Mouse (Mus musculus) MEL (cell line): Measurements from ENCODE around the gene Apbb2. TPM values are rescaled to one million over a fixed set of nuclear protein-coding genes. Genes with fewer than 3 reads are reported as not detected.

Source experiments
- DNase-seq: peaks from one replicate; pipeline ENCODE4 v3.0.0; 2011; ENCODE audit warnings: low read depth, low spot score
- H3K27ac ChIP-seq: 2 replicates; pipeline ENCODE4 v1.5.1; 2012; ENCODE audit warnings: low read depth, mild to moderate bottlenecking, control low read depth, low read length, moderate library complexity; ENCODE audit not compliant: control insufficient read depth
- H3K27me3 ChIP-seq, 2 experiments: fragments of 150-350 bp in 1 of 2; sonication (generic) in 1 of 2; 2 replicates each; pipeline ENCODE4 v1.6.1; 2012; ENCODE audit warnings: low read length in 2 of 2, mild to moderate bottlenecking in 2 of 2, improper control_type of control experiment in 1 of 2, moderate library complexity in 1 of 2; ENCODE audit not compliant: insufficient read depth in 2 of 2, control insufficient read depth in 1 of 2
- H3K36me3 ChIP-seq, 2 experiments: 2 replicates each; pipeline ENCODE4 v1.6.1; 2012 to 2014; ENCODE audit warnings: low read length in 2 of 2, improper control_type of control experiment in 1 of 2, inconsistent platforms in 1 of 2, mild to moderate bottlenecking in 1 of 2; ENCODE audit not compliant: insufficient read depth in 2 of 2, control insufficient read depth in 1 of 2
- H3K4me1 ChIP-seq, 2 experiments: fragments of 150-350 bp in 1 of 2; sonication (generic) in 1 of 2; 2 replicates each; pipeline ENCODE4 v1.6.1; 2012; ENCODE audit warnings: low read length in 2 of 2, improper control_type of control experiment in 1 of 2, mild to moderate bottlenecking in 1 of 2; ENCODE audit not compliant: insufficient read depth in 2 of 2, control insufficient read depth in 1 of 2
- H3K4me3 ChIP-seq, 2 experiments: fragments of 150-350 bp in 1 of 2; sonication (generic) in 1 of 2; 2 replicates each; pipeline ENCODE4 v1.5.1; 2012; ENCODE audit warnings: low read depth in 2 of 2, low read length in 2 of 2, mild to moderate bottlenecking in 2 of 2, moderate library complexity in 2 of 2, control low read depth in 1 of 2, improper control_type of control experiment in 1 of 2; ENCODE audit not compliant: control insufficient read depth in 1 of 2, insufficient read depth in 1 of 2
- H3K79me2 ChIP-seq: 2 replicates; pipeline ENCODE4 v1.6.1; 2012; ENCODE audit warnings: mild to moderate bottlenecking, low read length, moderate library complexity; ENCODE audit not compliant: control insufficient read depth, poor library complexity, insufficient read depth
- H3K9ac ChIP-seq: 2 replicates; pipeline ENCODE4 v1.6.1; 2012; ENCODE audit warnings: low read depth, mild to moderate bottlenecking, control low read depth, low read length, moderate library complexity; ENCODE audit not compliant: control insufficient read depth, poor library complexity, severe bottlenecking
- H3K9me3 ChIP-seq: fragments of 150-350 bp; sonication (generic); replicated peaks from 2 replicates; pipeline ENCODE4 v1.6.1; 2012; ENCODE audit warnings: mild to moderate bottlenecking, low read length, improper control_type of control experiment, moderate library complexity; ENCODE audit not compliant: insufficient read depth
- BHLHE40 ChIP-seq: IDR thresholded peaks from 2 replicates; pipeline ENCODE4 v1.6.1; 2012; ENCODE audit warnings: low read depth, mild to moderate bottlenecking, inconsistent platforms, low read length, improper control_type of control experiment, borderline replicate concordance
- E2F4 ChIP-seq: IDR thresholded peaks from 2 replicates; pipeline ENCODE4 v1.6.1; 2011; ENCODE audit warnings: low read depth, low read length, improper control_type of control experiment, borderline replicate concordance
- EP300 ChIP-seq, 2 experiments: IDR thresholded peaks; 2 replicates each; pipeline ENCODE4 v1.6.1; 2011; ENCODE audit warnings: improper control_type of control experiment in 2 of 2, low read length in 2 of 2, low read depth in 1 of 2, mild to moderate bottlenecking in 1 of 2
- JUND ChIP-seq: IDR thresholded peaks from 2 replicates; pipeline ENCODE4 v1.6.1; 2011; ENCODE audit warnings: low read depth, mild to moderate bottlenecking, improper control_type of control experiment, low read length
- MAFK ChIP-seq: IDR thresholded peaks from 2 replicates; pipeline ENCODE4 v1.6.1; 2011; ENCODE audit warnings: low read depth, mild to moderate bottlenecking, low read length, improper control_type of control experiment, borderline replicate concordance
- MAX ChIP-seq: IDR thresholded peaks from 2 replicates; pipeline ENCODE4 v1.6.1; 2011; ENCODE audit warnings: low read length, improper control_type of control experiment
- NELFE ChIP-seq: IDR thresholded peaks from 2 replicates; pipeline ENCODE4 v1.6.1; 2011; ENCODE audit warnings: low read depth, low read length, improper control_type of control experiment
- NRF1 ChIP-seq: IDR thresholded peaks from 2 replicates; pipeline ENCODE4 v1.6.1; 2014; ENCODE audit warnings: low read depth, mild to moderate bottlenecking, inconsistent platforms, low read length, improper control_type of control experiment, moderate library complexity; ENCODE audit not compliant: poor library complexity, insufficient read depth, severe bottlenecking
- RCOR1 ChIP-seq: IDR thresholded peaks from 2 replicates; pipeline ENCODE4 v1.6.1; 2012; ENCODE audit warnings: low read depth, mild to moderate bottlenecking, inconsistent platforms, low read length, improper control_type of control experiment
- SMC3 ChIP-seq: IDR thresholded peaks from 2 replicates; pipeline ENCODE4 v1.6.1; 2011; ENCODE audit warnings: low read depth, low read length, improper control_type of control experiment
- TAL1 ChIP-seq: IDR thresholded peaks from 2 replicates; pipeline ENCODE4 v1.6.1; 2012; ENCODE audit warnings: mild to moderate bottlenecking, inconsistent platforms, low read length, moderate library complexity, mixed read lengths
- TCF12 ChIP-seq: IDR thresholded peaks from 2 replicates; pipeline ENCODE4 v1.6.1; 2014; ENCODE audit warnings: low read depth, mild to moderate bottlenecking, inconsistent platforms, low read length, improper control_type of control experiment, moderate library complexity
- USF2 ChIP-seq, 2 experiments: IDR thresholded peaks; 2 replicates each; pipeline ENCODE4 v1.6.1; 2011 to 2012; ENCODE audit warnings: improper control_type of control experiment in 2 of 2, low read length in 2 of 2, borderline replicate concordance in 1 of 2, inconsistent platforms in 1 of 2, low read depth in 1 of 2, mild to moderate bottlenecking in 1 of 2; ENCODE audit not compliant: insufficient read depth in 1 of 2
- ZMIZ1 ChIP-seq: IDR thresholded peaks from 2 replicates; pipeline ENCODE4 v1.6.1; 2012; ENCODE audit warnings: low read depth, mild to moderate bottlenecking, inconsistent platforms, low read length, improper control_type of control experiment, moderate library complexity
- ZNF384 ChIP-seq: IDR thresholded peaks from 2 replicates; pipeline ENCODE4 v1.6.1; 2012; ENCODE audit warnings: low read depth, mild to moderate bottlenecking, inconsistent platforms, low read length, improper control_type of control experiment
- polyA plus RNA-seq, 2 experiments: library from polyadenylated mRNA; stranded (reverse) in 1 of 2; unstranded in 1 of 2; fragments of >175 nt in 1 of 2; fragments of >200 nt in 1 of 2; gene quantifications; 2 replicates each; pipeline versions ENCODE4 v1.2.1 to v1.2.4; 2012; ENCODE audit warnings: low replicate concordance in 2 of 2, low read depth in 1 of 2; ENCODE audit not compliant: insufficient read length in 2 of 2, insufficient read depth in 1 of 2, missing spikeins in 1 of 2
- total RNA-seq: library from RNA; depleted of rRNA; stranded (reverse); fragments of 300-350 nt; gene quantifications from 2 replicates; pipeline ENCODE4 v1.2.3, GENCODE M21; 2012

Gene Apbb2
- total and polyA plus RNA-seq, 3 experiments = not detected

DNA sequence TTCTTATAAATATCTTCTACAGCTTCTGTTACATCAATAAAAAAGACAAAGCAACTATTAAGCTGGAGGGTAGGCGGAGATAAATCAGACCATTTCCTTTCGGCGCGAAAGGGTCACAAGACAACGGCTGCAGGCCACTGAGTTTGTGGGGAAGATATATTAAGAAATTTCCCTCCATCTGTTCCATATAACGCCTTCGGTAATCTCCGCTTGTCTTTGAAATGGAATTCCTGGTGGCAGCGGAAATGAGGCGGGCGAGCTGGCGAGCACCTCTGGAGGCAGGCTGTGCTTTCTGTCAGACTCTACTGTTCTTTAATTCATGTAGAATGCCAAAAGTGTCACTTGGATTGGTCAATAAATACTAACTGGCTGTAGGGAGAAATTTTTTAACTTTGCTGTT, 267.5 kb downstream of the Apbb2 start:
- no peak for TF ChIP-seq RCOR1
- no peak for TF ChIP-seq MAX
- TF ChIP-seq MAFK = no peak
- TF ChIP-seq USF2 (IDR thresholded peaks at IDR 0.05; ENCODE audit: borderline replicate concordance in 1 of 2, insufficient read depth in 1 of 2, low read depth in 1 of 2, low read length in 2 of 2) = no peak
- no peak for TF ChIP-seq E2F4
- TF ChIP-seq, all 39 proteins: peak for 0
- no peak overlapping the region for H3K9ac ChIP-seq
- no peak for DNase-seq
- no peaks in the 10 kb centered on the region for H3K9me3 ChIP-seq
- no peaks in the 10 kb centered on the region for H3K27me3 ChIP-seq
- H3K79me2 ChIP-seq = no peaks in the 10 kb centered on the region
- no peak overlapping the region for H3K27ac ChIP-seq
- H3K4me1 ChIP-seq = no peaks in the 10 kb centered on the region
- H3K36me3 ChIP-seq = no peaks in the 10 kb centered on the region
- no peak overlapping the region for H3K4me3 ChIP-seq

DNA sequence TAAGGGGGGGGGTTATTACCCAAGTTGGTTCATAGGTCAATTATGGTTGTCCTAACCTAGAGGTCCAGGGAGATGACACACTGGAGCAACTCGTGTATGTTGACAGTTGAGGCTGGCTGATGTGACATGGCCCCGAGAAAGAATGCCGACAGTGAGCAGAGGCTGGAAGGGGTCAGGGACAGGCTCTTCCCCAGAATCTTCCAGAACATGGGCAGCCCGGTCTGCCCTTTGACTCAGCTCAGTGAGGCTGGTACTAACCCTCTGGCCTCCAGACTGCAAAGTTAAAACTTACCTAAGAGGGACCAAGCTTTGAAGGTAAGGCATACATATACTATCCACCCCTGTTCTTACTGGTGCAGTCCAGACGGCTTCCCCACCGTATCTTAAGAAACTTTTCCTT, 268.0 kb downstream of the Apbb2 start:
- no peaks in the 10 kb centered on the region for H3K27me3 ChIP-seq
- H3K36me3 ChIP-seq = no peaks in the 10 kb centered on the region
- H3K27ac ChIP-seq = no peak overlapping the region
- no peak overlapping the region for H3K9ac ChIP-seq
- H3K4me3 ChIP-seq = no peak overlapping the region
- no peak for DNase-seq
- TF ChIP-seq TCF12 (no peak), USF2 (IDR thresholded peaks at IDR 0.05; ENCODE audit: borderline replicate concordance in 1 of 2, insufficient read depth in 1 of 2, low read depth in 1 of 2, low read length in 2 of 2) (no peak), NRF1 (no peak), EP300 (IDR thresholded peaks at IDR 0.05; ENCODE audit: low read depth in 1 of 2, low read length in 2 of 2) (no peak), JUND (no peak), TAL1 (no peak), SMC3 (no peak), ZNF384 (no peak), BHLHE40 (no peak), RCOR1 (no peak), NELFE (no peak), ZMIZ1 (no peak), MAFK (no peak)
- TF ChIP-seq, all 39 proteins: peak for 0
- H3K9me3 ChIP-seq = no peaks in the 10 kb centered on the region
- no peaks in the 10 kb centered on the region for H3K79me2 ChIP-seq
- H3K4me1 ChIP-seq = no peaks in the 10 kb centered on the region
